In the genomic region with DNA sequence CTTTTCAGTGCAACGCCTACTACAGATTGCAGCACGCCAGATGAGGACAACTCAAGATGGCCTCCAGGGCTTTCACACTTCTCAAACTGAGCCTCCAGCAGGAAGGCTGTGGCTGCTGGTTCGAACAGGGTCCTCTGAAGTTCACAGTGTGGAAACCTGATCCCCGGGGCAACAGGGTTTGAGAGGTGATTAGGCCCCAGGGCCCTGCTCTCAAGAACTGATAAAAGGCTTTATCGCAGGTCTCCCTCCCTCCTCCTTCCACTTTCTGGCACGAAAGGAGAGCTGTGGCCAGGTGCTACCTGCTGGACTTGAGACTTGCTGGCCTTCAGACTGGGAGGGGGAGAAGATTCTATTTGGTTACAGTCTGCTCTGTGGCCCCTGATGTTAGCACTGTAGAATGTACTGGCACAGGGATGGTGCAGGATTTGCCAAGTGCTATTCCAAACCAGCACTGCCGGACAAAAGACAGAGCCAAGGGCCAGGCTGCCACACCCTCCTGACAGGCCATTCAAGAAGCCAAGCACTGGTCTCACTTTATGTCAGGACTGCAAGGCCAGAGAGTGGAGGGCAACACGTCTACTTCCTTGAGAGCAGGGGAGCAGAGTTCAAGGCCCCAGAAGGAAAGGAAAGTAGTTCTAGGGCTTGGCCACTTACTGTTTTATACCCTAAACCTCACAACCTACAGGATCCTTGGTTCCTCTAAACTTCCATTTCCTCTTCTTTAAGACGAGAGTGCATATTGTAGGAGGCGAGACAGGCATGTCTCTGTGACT, we compare ENCODE assay signal across 10 mouse cellular contexts. TPM values are rescaled to one million over a fixed set of nuclear protein-coding genes. Genes with fewer than 3 reads are reported as not detected.
DNase-seq lines count a peak whose midpoint lies in the region; ATAC-seq and TF ChIP-seq lines count a peak whose summit lies in the region.
"Had no signal": no experiment of that assay in that cellular context is flagged by ENCODE, and none has a peak within 500 bp of the region (broad histone marks: within the 10 kb centered on the region; RNA-seq: fewer than 3 reads in every experiment).

No protein-coding gene starts in this region.

- H3K27me3 ChIP-seq in hindbrain, embryonic 10.5 days (ENCODE audit: insufficient read depth, poor library complexity, severe bottlenecking): no peaks in the 10 kb centered on the region
- H3K27me3 ChIP-seq in hindbrain, embryonic 14.5 days (ENCODE audit: control insufficient read depth, insufficient read depth, low read length): no peaks in the 10 kb centered on the region
- no peaks in the 10 kb centered on the region for H3K27me3 ChIP-seq in intestine, postnatal 0 days (replicated peaks; ENCODE audit: control insufficient read depth, insufficient read depth, low read length)
- H3K27me3 ChIP-seq in small intestine, adult 2 months (ENCODE audit: control insufficient read depth, insufficient read depth, low read length): no peaks in the 10 kb centered on the region

- WGBS in hindbrain, embryonic 10.5 days: 64% methylated on average over 10 of the region's 10 CpGs
- WGBS in hindbrain, embryonic 14.5 days: 73% methylated on average over 10 of the region's 10 CpGs
- WGBS in intestine, postnatal 0 days: 30% methylated on average over 10 of the region's 10 CpGs
- 22% methylated on average over 10 of the region's 10 CpGs for WGBS in small intestine, adult 2 months

- no peak overlapping the region for H3K4me2 ChIP-seq in hindbrain, embryonic 14.5 days (replicated peaks)
- H3K4me2 ChIP-seq in intestine, postnatal 0 days (replicated peaks; ENCODE audit: low read depth): peak overlapping the region; percentile 37
- H3K4me2 ChIP-seq: midbrain, embryonic 11.5 days had no signal

- TF ChIP-seq POLR2A in small intestine, adult 2 months (IDR thresholded peaks at IDR 0.05; ENCODE audit: low read depth, low read length): peak; percentile 27; the same call in 1 of the 2 replicates

- H3K36me3 ChIP-seq in hindbrain, embryonic 10.5 days: peaks cover 16% of the 10 kb centered on the region; the same call in 1 of the 2 replicates
- no peaks in the 10 kb centered on the region for H3K36me3 ChIP-seq in hindbrain, embryonic 14.5 days (replicated peaks; ENCODE audit: control insufficient read depth, insufficient read depth)
- H3K36me3 ChIP-seq in intestine, postnatal 0 days (ENCODE audit: control insufficient read depth, insufficient read depth): no peaks in the 10 kb centered on the region
- no peaks in the 10 kb centered on the region for H3K36me3 ChIP-seq in small intestine, adult 2 months (ENCODE audit: control insufficient read depth, insufficient read depth, low read length)

- ATAC-seq in hindbrain, embryonic 14.5 days (ENCODE audit: low FRiP score): no peak
- ATAC-seq in intestine, postnatal 0 days: peak; percentile 78

- DNase-seq in hindbrain, embryonic 10.5 days (ENCODE audit: low spot score): no peak
- DNase-seq in hindbrain, embryonic 14.5 days (ENCODE audit: low spot score): no peak
- DNase-seq in R1 (ENCODE audit: low read depth, low spot score): peak; percentile 39
- no peak for DNase-seq in frontal cortex, adult 2 months (ENCODE audit: extremely low spot score in 1 of 2, low spot score in 1 of 2)
- no peak for DNase-seq in B cell, adult 2 months
- DNase-seq in cerebellum, adult 9-10 months: no peak

- TF ChIP-seq CTCF in intestine, postnatal 0 days (IDR thresholded peaks at IDR 0.05; ENCODE audit: low read depth): no peak
- TF ChIP-seq CTCF in small intestine, adult 2 months (IDR thresholded peaks at IDR 0.05; ENCODE audit: extremely low read depth, insufficient read length, insufficient replicate concordance, low read depth, low read length): no peak

- H3K27ac ChIP-seq in hindbrain, embryonic 10.5 days: 0 out of 2 replicates have a peak overlapping the region, but pooled peaks have one; percentile 5
- H3K27ac ChIP-seq in hindbrain, embryonic 14.5 days: no peak overlapping the region
- peak overlapping the region; percentile 81 for H3K27ac ChIP-seq in intestine, postnatal 0 days (ENCODE audit: low read depth, low read length)
- peak overlapping the region; percentile 98 for H3K27ac ChIP-seq in small intestine, adult 2 months (ENCODE audit: insufficient read depth, low read depth, low read length)
- H3K27ac ChIP-seq: left cerebral cortex, adult 2 months had no signal

- no peaks in the 10 kb centered on the region for H3K9me3 ChIP-seq in hindbrain, embryonic 10.5 days
- no peaks in the 10 kb centered on the region for H3K9me3 ChIP-seq in hindbrain, embryonic 14.5 days (ENCODE audit: control insufficient read depth, low read length)
- no peaks in the 10 kb centered on the region for H3K9me3 ChIP-seq in intestine, postnatal 0 days (ENCODE audit: control insufficient read depth)

- peaks cover 90% of the 10 kb centered on the region for H3K4me1 ChIP-seq in hindbrain, embryonic 10.5 days (replicated peaks)
- peaks cover 24% of the 10 kb centered on the region for H3K4me1 ChIP-seq in hindbrain, embryonic 14.5 days (replicated peaks; ENCODE audit: control insufficient read depth, insufficient read depth, low read length)
- H3K4me1 ChIP-seq in intestine, postnatal 0 days (replicated peaks; ENCODE audit: control insufficient read depth, insufficient read depth, low read length): peaks cover 27% of the 10 kb centered on the region
- peaks cover 71% of the 10 kb centered on the region for H3K4me1 ChIP-seq in small intestine, adult 2 months (ENCODE audit: control insufficient read depth, insufficient read depth, insufficient read length, low read length)

- no peak overlapping the region for H3K4me3 ChIP-seq in hindbrain, embryonic 10.5 days
- H3K4me3 ChIP-seq in hindbrain, embryonic 14.5 days (replicated peaks; ENCODE audit: low read length): no peak overlapping the region
- H3K4me3 ChIP-seq in intestine, postnatal 0 days (ENCODE audit: low read depth, low read length): no peak overlapping the region
- no peak overlapping the region for H3K4me3 ChIP-seq in small intestine, adult 2 months (ENCODE audit: low read depth, low read length)
- H3K4me3 ChIP-seq: left cerebral cortex, adult 2 months had no signal

- no peak overlapping the region for H3K9ac ChIP-seq in hindbrain, embryonic 14.5 days
- no peak overlapping the region; the same call in 1 of the 2 replicates for H3K9ac ChIP-seq in intestine, postnatal 0 days (ENCODE audit: low read depth, low read length)

RNA-seq across cellular contexts. Expression of gene Ccdc88c, which starts 18.5 kb away (rescaled TPM):
- 13.3 and 17.6 TPM in 2 replicates for polyA plus RNA-seq in hindbrain, embryonic 10.5 days (2016; fragmentation: Nextera tagmentation; extraction: Ambion mirVana)
- 11.1 and 13.3 TPM in 2 replicates for polyA plus RNA-seq in hindbrain, embryonic 14.5 days (2014; fragmentation: Nextera tagmentation; extraction: Ambion mirVana)
- 11.7 and 14.4 TPM in 2 replicates for polyA plus RNA-seq in intestine, postnatal 0 days (2015; fragmentation: Nextera tagmentation; extraction: Ambion mirVana)
- polyA plus RNA-seq in small intestine, adult 2 months (2012; rRNA removed): 10.2 and 11.7 TPM in 2 replicates
- polyA plus RNA-seq in frontal cortex, adult 2 months (2012; rRNA removed): 16.1 and 18.0 TPM in 2 replicates
